Mouse (Mus musculus) C2C12 (cell line): ENCODE measurements around the gene Celf2.

Source experiments
- CTCF ChIP-seq: IDR thresholded peaks from one replicate; pipeline ENCODE4 v1.5.1; 2011; ENCODE audit not compliant: control insufficient read depth, insufficient read depth, insufficient read length
- MYOD1 ChIP-seq: IDR thresholded peaks from one replicate; pipeline ENCODE4 v1.6.1; 2011; ENCODE audit warnings: low read depth; ENCODE audit not compliant: control insufficient read depth, insufficient read length

DNA sequence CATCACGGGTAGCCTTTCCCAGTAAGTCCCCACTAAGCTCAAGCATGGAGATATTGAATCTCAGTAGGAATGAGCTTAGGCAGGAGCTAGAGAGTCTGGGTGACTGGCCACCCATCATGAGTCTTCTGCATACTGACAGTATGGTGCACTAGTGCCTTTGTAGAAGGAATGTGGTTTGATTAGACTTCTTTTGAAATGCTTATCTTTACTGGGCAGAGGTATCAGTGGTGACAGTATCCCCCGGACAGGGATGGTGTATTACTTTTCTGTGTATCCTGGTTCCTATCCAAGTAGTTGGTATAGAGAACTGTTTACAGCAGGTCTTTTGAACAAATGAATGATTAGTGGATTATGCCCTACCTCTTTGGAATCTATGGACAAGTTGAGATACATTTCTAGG is 973.0 kb downstream of the Celf2 start:
- TF ChIP-seq MYOD1 (no peak), CTCF (no peak)
